Mouse (Mus musculus): ENCODE results near the gene Pygm. TPM values are rescaled to one million over a fixed set of nuclear protein-coding genes. Genes with fewer than 3 reads are reported as not detected.

Gene Pygm
- polyA plus RNA-seq, 1 experiment from 2014 or later = 2.7 TPM

- peaks cover 32% of the 10 kb centered on the region for H3K4me1 ChIP-seq
- peaks cover 38% of the 10 kb centered on the region for H3K27me3 ChIP-seq (ENCODE audit: low read depth, poor library complexity, severe bottlenecking)
- DNase-seq (ENCODE audit: low spot score) = no peak
- H3K36me3 ChIP-seq = 0 out of 2 replicates have a peak, but pooled peaks cover 5% of the 10 kb centered on the region
- no peaks in the 10 kb centered on the region for H3K9me3 ChIP-seq (replicated peaks)
- WGBS = 90% methylated on average over 5 of the region's 5 CpGs
- no peak overlapping the region for H3K27ac ChIP-seq (replicated peaks)
- H3K4me3 ChIP-seq = no peak overlapping the region
Measured at GRCm38 (mm10) chr19:6396237-6396636, 12.0 kb downstream of the Pygm start.

GRCm38 (mm10) chr19:6397582-6398249, 13.5 kb downstream of the Pygm start:
- Histone ChIP-seq H3K9me3 (replicated peaks) (no peaks in the 10 kb centered on the region), H3K4me3 (peak overlapping the region; percentile 66), H3K27me3 (ENCODE audit: low read depth, poor library complexity, severe bottlenecking) (peaks cover 53% of the 10 kb centered on the region), H3K36me3 (0 out of 2 replicates have a peak, but pooled peaks cover 4% of the 10 kb centered on the region), H3K4me1 (peaks cover 47% of the 10 kb centered on the region), H3K27ac (replicated peaks) (no peak overlapping the region)
- DNase-seq (ENCODE audit: low spot score) = no peak
- WGBS = 87% methylated on average over 22 of the region's 22 CpGs

- Histone ChIP-seq H3K27me3 (ENCODE audit: low read depth, poor library complexity, severe bottlenecking) (peaks cover 63% of the 10 kb centered on the region), H3K4me3 (peak overlapping the region; percentile 66), H3K36me3 (no peaks in the 10 kb centered on the region), H3K27ac (replicated peaks) (peak overlapping the region; percentile 87), H3K9me3 (replicated peaks) (no peaks in the 10 kb centered on the region), H3K4me1 (peaks cover 55% of the 10 kb centered on the region)
- DNase-seq (ENCODE audit: low spot score) = peak; percentile 73
- under 1% methylated on average over 39 of the region's 39 CpGs for WGBS
Measured at GRCm38 (mm10) chr19:6398447-6399284, 14.5 kb downstream of the Pygm start.

- WGBS = under 1% methylated on average over 86 of the region's 87 CpGs
- peak; percentile 53 for DNase-seq (ENCODE audit: low spot score)
- Histone ChIP-seq H3K27ac (replicated peaks) (peak within 1 kb of the TSS; percentile 87), H3K4me3 (peak within 1 kb of the TSS; percentile 66), H3K9me3 (replicated peaks) (no peaks in the 10 kb centered on the region), H3K4me1 (peaks cover 63% of the 10 kb centered on the region), H3K27me3 (ENCODE audit: low read depth, poor library complexity, severe bottlenecking) (peaks cover 71% of the 10 kb centered on the region), H3K36me3 (no peaks in the 10 kb centered on the region)
Measured at GRCm38 (mm10) chr19:6399285-6400095, 15.3 kb downstream of the Pygm start, which contains the start of gene Rasgrp2. Gene Rasgrp2 (plus strand): TSS chr19:6399340.

GRCm38 (mm10) chr19:6400096-6401086, 16.2 kb downstream of the Pygm start:
- Histone ChIP-seq H3K27ac (replicated peaks) (peak overlapping the region; percentile 87), H3K4me3 (peak overlapping the region; percentile 66), H3K36me3 (no peaks in the 10 kb centered on the region), H3K4me1 (peaks cover 68% of the 10 kb centered on the region), H3K27me3 (ENCODE audit: low read depth, poor library complexity, severe bottlenecking) (peaks cover 76% of the 10 kb centered on the region), H3K9me3 (replicated peaks) (no peaks in the 10 kb centered on the region)
- DNase-seq (ENCODE audit: low spot score) = no peak
- WGBS = 4% methylated on average over 29 of the region's 29 CpGs

- Histone ChIP-seq H3K27ac (replicated peaks) (peak overlapping the region; percentile 59), H3K4me1 (peaks cover 68% of the 10 kb centered on the region), H3K4me3 (peak overlapping the region; percentile 66), H3K36me3 (no peaks in the 10 kb centered on the region), H3K27me3 (ENCODE audit: low read depth, poor library complexity, severe bottlenecking) (peaks cover 76% of the 10 kb centered on the region), H3K9me3 (replicated peaks) (no peaks in the 10 kb centered on the region)
- under 1% methylated on average over 32 of the region's 32 CpGs for WGBS
- DNase-seq (ENCODE audit: low spot score) = peak; percentile 78
Measured at GRCm38 (mm10) chr19:6401131-6401815, 17.1 kb downstream of the Pygm start.

- H3K4me3 ChIP-seq = peak overlapping the region; percentile 66
- peaks cover 68% of the 10 kb centered on the region for H3K4me1 ChIP-seq
- no peaks in the 10 kb centered on the region for H3K9me3 ChIP-seq (replicated peaks)
- peak overlapping the region; percentile 59 for H3K27ac ChIP-seq (replicated peaks)
- no peaks in the 10 kb centered on the region for H3K36me3 ChIP-seq
- no peak for DNase-seq (ENCODE audit: low spot score)
- H3K27me3 ChIP-seq (ENCODE audit: low read depth, poor library complexity, severe bottlenecking) = peaks cover 82% of the 10 kb centered on the region
- 14% methylated on average over 9 of the region's 9 CpGs for WGBS
Measured at GRCm38 (mm10) chr19:6401951-6402350, 17.8 kb downstream of the Pygm start.

- 85% methylated on average over 10 of the region's 10 CpGs for WGBS
Measured at GRCm38 (mm10) chr19:6403869-6404268, 19.7 kb downstream of the Pygm start.

GRCm38 (mm10) chr19:6405433-6405832, 21.2 kb downstream of the Pygm start:
- Histone ChIP-seq H3K36me3 (no peaks in the 10 kb centered on the region), H3K27ac (replicated peaks) (no peak overlapping the region), H3K4me3 (no peak overlapping the region), H3K27me3 (ENCODE audit: low read depth, poor library complexity, severe bottlenecking) (peaks cover 58% of the 10 kb centered on the region), H3K9me3 (replicated peaks) (no peaks in the 10 kb centered on the region), H3K4me1 (peaks cover 55% of the 10 kb centered on the region)
- no peak for DNase-seq (ENCODE audit: low spot score)
- WGBS = 70% methylated on average over 10 of the region's 10 CpGs

More at GRCm38 (mm10) chr19:6403869-6404268, 19.7 kb downstream of the Pygm start:
- Histone ChIP-seq H3K4me3 (no peak overlapping the region), H3K27me3 (ENCODE audit: low read depth, poor library complexity, severe bottlenecking) (peaks cover 73% of the 10 kb centered on the region), H3K9me3 (replicated peaks) (no peaks in the 10 kb centered on the region), H3K36me3 (no peaks in the 10 kb centered on the region), H3K4me1 (peaks cover 71% of the 10 kb centered on the region), H3K27ac (replicated peaks) (peak overlapping the region; percentile 43; the same call in 1 of the 2 replicates)
- DNase-seq (ENCODE audit: low spot score) = no peak

GRCm38 (mm10) chr19:6407109-6407508, 22.9 kb downstream of the Pygm start:
- Histone ChIP-seq H3K36me3 (no peaks in the 10 kb centered on the region), H3K27me3 (ENCODE audit: low read depth, poor library complexity, severe bottlenecking) (peaks cover 41% of the 10 kb centered on the region), H3K9me3 (replicated peaks) (no peaks in the 10 kb centered on the region), H3K4me1 (peaks cover 38% of the 10 kb centered on the region), H3K4me3 (no peak overlapping the region), H3K27ac (replicated peaks) (no peak overlapping the region)
- WGBS = 76% methylated on average over 8 of the region's 8 CpGs
- no peak for DNase-seq (ENCODE audit: low spot score)
